Comparison of ENCODE assay signal across 15 mouse cellular contexts in the genomic region with DNA sequence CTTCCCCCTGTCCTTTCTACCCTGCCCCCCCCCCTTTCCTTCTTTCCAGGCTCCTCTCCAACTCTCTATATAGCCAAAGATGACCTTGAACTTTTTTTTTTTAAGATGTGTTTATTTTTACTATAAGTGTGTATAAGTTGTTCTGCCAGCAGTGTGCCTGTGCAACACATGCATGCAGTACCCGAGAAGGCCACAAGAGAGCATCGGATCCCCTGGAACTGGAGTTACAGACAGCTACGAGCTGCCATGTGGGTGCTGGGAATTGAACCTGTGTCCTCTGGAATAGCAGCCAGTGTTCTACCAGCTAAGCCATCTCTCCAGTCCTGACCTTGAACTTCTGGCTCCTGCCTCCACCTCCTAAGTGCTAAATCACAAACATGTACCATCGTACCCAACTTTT. TPM values are rescaled to one million over a fixed set of nuclear protein-coding genes. Genes with fewer than 3 reads are reported as not detected.
DNase-seq lines count a peak whose midpoint lies in the region; ATAC-seq and TF ChIP-seq lines count a peak whose summit lies in the region.
"Had no signal": no experiment of that assay in that cellular context is flagged by ENCODE, and none has a peak within 500 bp of the region (broad histone marks: within the 10 kb centered on the region; RNA-seq: fewer than 3 reads in every experiment).

No protein-coding gene starts in this region.

- no peaks in the 10 kb centered on the region for H3K36me3 ChIP-seq in liver, adult 2 months (ENCODE audit: control insufficient read depth, insufficient read depth, low read length)
- H3K36me3 ChIP-seq in liver, embryonic 11.5 days (ENCODE audit: control insufficient read depth, insufficient read depth, low read length) = no peaks in the 10 kb centered on the region
- H3K36me3 ChIP-seq: hindbrain, embryonic 13.5 days; limb, embryonic 15.5 days; neural tube, embryonic 12.5 days had no signal

- no peak overlapping the region for H3K4me2 ChIP-seq in liver, embryonic 11.5 days
- H3K4me2 ChIP-seq: hindbrain, embryonic 13.5 days; limb, embryonic 15.5 days; neural tube, embryonic 12.5 days had no signal

- no peak overlapping the region for H3K27ac ChIP-seq in gastrocnemius, adult 2 months
- H3K27ac ChIP-seq in liver, adult 2 months (replicated peaks; ENCODE audit: insufficient read depth, low read depth, low read length) = no peak overlapping the region
- no peak overlapping the region for H3K27ac ChIP-seq in liver, embryonic 11.5 days (ENCODE audit: low read depth, low read length)
- H3K27ac ChIP-seq: hindbrain, embryonic 13.5 days; neural tube, embryonic 12.5 days had no signal

- H3K4me1 ChIP-seq in liver, adult 2 months (ENCODE audit: control insufficient read depth, insufficient read depth, low read length) = no peaks in the 10 kb centered on the region
- H3K4me1 ChIP-seq in liver, embryonic 11.5 days (replicated peaks; ENCODE audit: control insufficient read depth, insufficient read depth, low read length) = peaks cover 5% of the 10 kb centered on the region

- TF ChIP-seq POLR2A in liver, adult 2 months (IDR thresholded peaks at IDR 0.05; ENCODE audit: extremely low read depth, insufficient read depth, low read length) = no peak
- no peak for TF ChIP-seq POLR2A in brain, embryonic 14.5 days (IDR thresholded peaks at IDR 0.05; ENCODE audit: borderline replicate concordance, extremely low read depth, insufficient read depth, insufficient read length, poor library complexity, severe bottlenecking)

- DNase-seq in gastrocnemius, adult 2 months = no peak
- no peak for DNase-seq in gastrocnemius, postnatal 36 days
- no peak for DNase-seq in liver, adult 2 months (ENCODE audit: extremely low read depth, low read depth, low spot score)
- DNase-seq in liver, embryonic 11.5 days (ENCODE audit: low spot score) = no peak
- peak; percentile 34 for DNase-seq in A20 (ENCODE audit: low read depth, low spot score)
- no peak for DNase-seq in brain, embryonic 14.5 days (ENCODE audit: low read depth)
- DNase-seq in cerebellum, postnatal 10 days = no peak
- DNase-seq: right cerebral cortex, postnatal 14 days had no signal

- H3K27me3 ChIP-seq in liver, adult 2 months (ENCODE audit: control insufficient read depth, insufficient read depth, low read length) = no peaks in the 10 kb centered on the region
- peaks cover 9% of the 10 kb centered on the region for H3K27me3 ChIP-seq in liver, embryonic 11.5 days (replicated peaks; ENCODE audit: control insufficient read depth, insufficient read depth, low read length)
- H3K27me3 ChIP-seq: hindbrain, embryonic 13.5 days; limb, embryonic 15.5 days; neural tube, embryonic 12.5 days had no signal

- H3K79me2 ChIP-seq in liver, adult 2 months (ENCODE audit: control insufficient read depth, insufficient read depth, low read length) = no peaks in the 10 kb centered on the region

- ATAC-seq in liver, embryonic 11.5 days (replicated peaks; ENCODE audit: low FRiP score) = no peak
- no peak for ATAC-seq in monocyte, adult 5-6 weeks (replicated peaks; ENCODE audit: insufficient number of reproducible peaks, low FRiP score, low TSS enrichment, poor library complexity, severe bottlenecking)
- ATAC-seq: activated CD4-positive, CD25-positive, alpha-beta regulatory T cell, adult 4 months; forebrain, embryonic 14.5 days had no signal

- intact Hi-C loops in gastrocnemius, adult 2 months (cut with DNase I) = no loop called here
- intact Hi-C loops in gastrocnemius, postnatal 36 days (cut with DNase I) = no loop called here

- no peaks in the 10 kb centered on the region for H3K9me3 ChIP-seq in liver, embryonic 11.5 days (ENCODE audit: control insufficient read depth, low read length)
- H3K9me3 ChIP-seq: hindbrain, embryonic 13.5 days; limb, embryonic 15.5 days; neural tube, embryonic 12.5 days had no signal

- peak; percentile 19; the same call in 1 of the 2 replicates for TF ChIP-seq CTCF in gastrocnemius, adult 2 months (IDR thresholded peaks at IDR 0.05)
- TF ChIP-seq CTCF in liver, adult 2 months (IDR thresholded peaks at IDR 0.05; ENCODE audit: low read depth, low read length) = peak; percentile 43; the same call in 1 of the 2 replicates
- peak; percentile 29; the same call in 1 of the 2 replicates for TF ChIP-seq CTCF in brain, embryonic 14.5 days (IDR thresholded peaks at IDR 0.05; ENCODE audit: borderline replicate concordance, extremely low read depth, insufficient read depth, insufficient read length)

- WGBS in liver, adult 2 months = 89% methylated on average over 4 of the region's 4 CpGs
- WGBS in liver, embryonic 11.5 days = 83% methylated on average over 4 of the region's 4 CpGs

- H3K9ac ChIP-seq in liver, adult 2 months (ENCODE audit: low read depth, low read length) = no peak overlapping the region
- no peak overlapping the region for H3K9ac ChIP-seq in liver, embryonic 11.5 days (ENCODE audit: low read depth, low read length)
- H3K9ac ChIP-seq: hindbrain, embryonic 13.5 days; limb, embryonic 15.5 days; neural tube, embryonic 12.5 days had no signal

- no peak overlapping the region for H3K4me3 ChIP-seq in gastrocnemius, adult 2 months
- no peak overlapping the region for H3K4me3 ChIP-seq in liver, adult 2 months (ENCODE audit: insufficient read depth, low read depth, low read length)
- H3K4me3 ChIP-seq in liver, embryonic 11.5 days (ENCODE audit: low read depth, low read length) = no peak overlapping the region
- H3K4me3 ChIP-seq: hindbrain, embryonic 13.5 days; limb, embryonic 15.5 days; neural tube, embryonic 12.5 days had no signal

RNA-seq across cellular contexts. Expression of a gene that starts 9.5 kb away (rescaled TPM):
- total RNA-seq in gastrocnemius, adult 2 months (2021) = 10 to 100 TPM; 11.3 to 21.9 TPM
- 10 to 100 TPM; 13.8 to 14.1 TPM for total RNA-seq in gastrocnemius, postnatal 36 days (2021)
- total RNA-seq in liver, adult 2 months (2014; rRNA removed) = 33.2 and 47.4 TPM in 2 replicates
- 181 and 274 TPM in 2 replicates for polyA plus RNA-seq in liver, adult 2 months (2012; rRNA removed)
- polyA plus RNA-seq in liver, embryonic 11.5 days (2014; fragmentation: Nextera tagmentation; extraction: Ambion mirVana) = 191 and 200 TPM in 2 replicates
- 105 and 107 TPM in 2 replicates for polyA plus RNA-seq in brain, embryonic 14.5 days (2012; rRNA removed)
- total RNA-seq in monocyte, adult 5-6 weeks (2017) = 4.9 to 16.7 TPM (median 8.5 TPM) in 3 replicates

RNA-seq across cellular contexts. Expression of a gene that starts 19.4 kb away (rescaled TPM):
- total RNA-seq in gastrocnemius, adult 2 months (2021) = 1 to 10 TPM in 1 of 2 experiments, under 1 TPM in 1; 0.48 to 1.1 TPM
- total RNA-seq in gastrocnemius, postnatal 36 days (2021) = 1 to 10 TPM; 1.3 to 1.9 TPM
- 0.40 and 0.46 TPM in 2 replicates for total RNA-seq in liver, adult 2 months (2014; rRNA removed)
- polyA plus RNA-seq in liver, adult 2 months (2012; rRNA removed) = 0.75 and 0.76 TPM in 2 replicates
- polyA plus RNA-seq in liver, embryonic 11.5 days (2014; fragmentation: Nextera tagmentation; extraction: Ambion mirVana) = 9.0 and 9.2 TPM in 2 replicates
- 3.5 and 5.1 TPM in 2 replicates for polyA plus RNA-seq in brain, embryonic 14.5 days (2012; rRNA removed)
- 18.1 to 19.7 TPM (median 18.4 TPM) in 3 replicates for total RNA-seq in monocyte, adult 5-6 weeks (2017)

RNA-seq across cellular contexts. Expression of a gene that starts 53.3 kb away (rescaled TPM):
- total RNA-seq in gastrocnemius, adult 2 months (2021) = 1 to 10 TPM; 1.5 to 2.5 TPM
- total RNA-seq in gastrocnemius, postnatal 36 days (2021) = 1 to 10 TPM; 1.8 to 2.1 TPM
- 3.3 and 5.6 TPM in 2 replicates for total RNA-seq in liver, adult 2 months (2014; rRNA removed)
- polyA plus RNA-seq in liver, adult 2 months (2012; rRNA removed) = 5.2 and 5.8 TPM in 2 replicates
- 1.8 and 2.9 TPM in 2 replicates for polyA plus RNA-seq in liver, embryonic 11.5 days (2014; fragmentation: Nextera tagmentation; extraction: Ambion mirVana)
- polyA plus RNA-seq in brain, embryonic 14.5 days (2012; rRNA removed) = 4.2 and 6.2 TPM in 2 replicates
- not detected in 3 replicates for total RNA-seq in monocyte, adult 5-6 weeks (2017)
- total RNA-seq: megakaryocyte-erythroid progenitor cell, adult 5-6 weeks had no signal
